Mouse (Mus musculus) embryonic facial prominence, embryonic 11.5 days (tissue): ENCODE measurements around the gene Zzef1. TPM values are rescaled to one million over a fixed set of nuclear protein-coding genes. Genes with fewer than 3 reads are reported as not detected.

Source experiments
- ATAC-seq: fragments of 200-750 bp; cut with Nextera tagmentation; replicated peaks from 2 replicates; pipeline ENCODE4 v1.8.0; 2017; ENCODE audit warnings: low read depth; ENCODE audit not compliant: insufficient number of reproducible peaks, low FRiP score, low TSS enrichment
- DNase-seq: peaks from one replicate; pipeline ENCODE4 v3.0.0-alpha.2; 2015; ENCODE audit warnings: low spot score
- H3K27ac ChIP-seq: fragments of 300-500 bp; sonication (generic); replicated peaks from 2 replicates; pipeline ENCODE4 v1.5.1; 2014; ENCODE audit warnings: mild to moderate bottlenecking, low read depth, low read length, control low read depth
- H3K27me3 ChIP-seq: fragments of 300-500 bp; sonication (generic); 2 replicates; pipeline ENCODE4 v1.6.1; 2014; ENCODE audit warnings: mild to moderate bottlenecking, low read length, moderate library complexity, mixed read lengths; ENCODE audit not compliant: control insufficient read depth, insufficient read depth
- H3K36me3 ChIP-seq: fragments of 300-500 bp; sonication (generic); replicated peaks from 2 replicates; pipeline ENCODE4 v1.6.1; 2014; ENCODE audit warnings: low read depth, mild to moderate bottlenecking, low read length, moderate library complexity, mixed read lengths; ENCODE audit not compliant: control insufficient read depth, insufficient read depth
- H3K4me1 ChIP-seq: fragments of 300-500 bp; sonication (generic); 2 replicates; pipeline ENCODE4 v1.6.1; 2014; ENCODE audit warnings: low read length, mixed read lengths; ENCODE audit not compliant: control insufficient read depth, insufficient read depth
- H3K4me2 ChIP-seq: fragments of 300-500 bp; sonication (generic); 2 replicates; pipeline ENCODE4 v1.6.1; 2014; ENCODE audit warnings: low read depth, mild to moderate bottlenecking, control low read depth, low read length, moderate library complexity
- H3K4me3 ChIP-seq: fragments of 300-500 bp; sonication (generic); 2 replicates; pipeline ENCODE4 v1.5.1; 2014; ENCODE audit warnings: low read depth, low read length, control low read depth
- H3K9ac ChIP-seq: fragments of 300-500 bp; sonication (generic); replicated peaks from 2 replicates; pipeline ENCODE4 v1.6.1; 2014; ENCODE audit warnings: mild to moderate bottlenecking, control low read depth, low read length
- H3K9me3 ChIP-seq: fragments of 300-500 bp; sonication (generic); replicated peaks from 2 replicates; pipeline ENCODE4 v1.6.1; 2016; ENCODE audit warnings: mild to moderate bottlenecking, low read length, inconsistent platforms, mixed read lengths; ENCODE audit not compliant: control insufficient read depth
- WGBS: fragments of 180-500 bp; shearing (Covaris S2); extraction: QIAGEN DNeasy Blood & Tissue Kit; methylation state at CpG from one replicate; pipeline ENCODE4 v1.1.7; 2014; 5-methylcytosine and 5-hydroxymethylcytosine counted together
- microRNA-seq: library from miRNA; unstranded; fragments of <30 nt; microRNA quantifications from one replicate; pipeline ENCODE4, GENCODE M21; 2016; ENCODE audit warnings: borderline number of aligned reads
- polyA plus RNA-seq: library from polyadenylated mRNA; unstranded; fragments of >200 nt; fragmentation: Nextera tagmentation; extraction: Ambion mirVana; gene quantifications from 2 replicates; pipeline ENCODE4 v1.2.1, GENCODE M21; 2014

The Zzef1 gene
- polyA plus RNA-seq, 1 experiment from 2014 or later, result 5.9 TPM

- 78% methylated on average over 2 of the region's 2 CpGs for WGBS
- H3K9me3 ChIP-seq, result no peaks in the 10 kb centered on the region
- H3K4me3 ChIP-seq, result no peak overlapping the region
- no peak overlapping the region for H3K9ac ChIP-seq
- no peak for DNase-seq
- peaks cover 31% of the 10 kb centered on the region for H3K27me3 ChIP-seq
- no peak for ATAC-seq
- no peaks in the 10 kb centered on the region for H3K36me3 ChIP-seq
- H3K4me1 ChIP-seq, result peaks cover 2% of the 10 kb centered on the region; the same call in 1 of the 2 replicates
- H3K4me2 ChIP-seq, result no peak overlapping the region
- no peak overlapping the region for H3K27ac ChIP-seq
Observed at GRCm38 (mm10) chr11:72962378-72962777, 166.4 kb downstream of the Zzef1 start.

GRCm38 (mm10) chr11:72963058-72963788, 167.2 kb downstream of the Zzef1 start:
- ATAC-seq (no peak), DNase-seq (no peak)
- Histone ChIP-seq H3K27me3 (peaks cover 31% of the 10 kb centered on the region), H3K4me2 (no peak overlapping the region), H3K4me1 (peaks cover 2% of the 10 kb centered on the region; the same call in 1 of the 2 replicates), H3K4me3 (no peak overlapping the region), H3K9ac (no peak overlapping the region), H3K9me3 (no peaks in the 10 kb centered on the region), H3K36me3 (no peaks in the 10 kb centered on the region), H3K27ac (no peak overlapping the region)
- WGBS, result 41% methylated on average over 7 of the region's 7 CpGs

- peaks cover 31% of the 10 kb centered on the region for H3K27me3 ChIP-seq
- 52% methylated on average over 3 of the region's 3 CpGs for WGBS
- H3K36me3 ChIP-seq, result no peaks in the 10 kb centered on the region
- H3K4me1 ChIP-seq, result peaks cover 2% of the 10 kb centered on the region; the same call in 1 of the 2 replicates
- no peak overlapping the region for H3K4me3 ChIP-seq
- no peak overlapping the region for H3K4me2 ChIP-seq
- no peak for DNase-seq
- no peaks in the 10 kb centered on the region for H3K9me3 ChIP-seq
- no peak for ATAC-seq
- H3K27ac ChIP-seq, result no peak overlapping the region
- H3K9ac ChIP-seq, result no peak overlapping the region
Observed at GRCm38 (mm10) chr11:72963789-72964294, 167.8 kb downstream of the Zzef1 start.

- Histone ChIP-seq H3K9me3 (no peaks in the 10 kb centered on the region), H3K27ac (no peak overlapping the region), H3K36me3 (no peaks in the 10 kb centered on the region), H3K4me1 (no peaks in the 10 kb centered on the region), H3K4me3 (no peak overlapping the region), H3K4me2 (no peak overlapping the region), H3K27me3 (no peaks in the 10 kb centered on the region), H3K9ac (no peak overlapping the region)
- ATAC-seq (no peak), DNase-seq (no peak)
- 80% methylated on average over 13 of the region's 13 CpGs for WGBS
Observed at GRCm38 (mm10) chr11:72974995-72975503, 179.0 kb downstream of the Zzef1 start.

Small RNAs within 50 kb of the gene (microRNA-seq; reads per million reads assigned to microRNA genes)
- gene Gm44467, result not detected

Other genes starting within 250 kb of the Zzef1 start
- gene Spns3, start 245.7 kb upstream of the Zzef1 start, polyA plus RNA-seq, result not detected in 2 replicates
- 114 and 129 TPM in 2 replicates for gene Ube2g1, start 188.9 kb upstream of the Zzef1 start, polyA plus RNA-seq
- 30.3 and 30.5 TPM in 2 replicates for gene Ankfy1, start 106.2 kb upstream of the Zzef1 start, polyA plus RNA-seq
- gene Cyb5d2, start 84 bp upstream of the Zzef1 start, polyA plus RNA-seq, result 3.0 and 3.4 TPM in 2 replicates
- gene Atp2a3, start 164.9 kb downstream of the Zzef1 start, polyA plus RNA-seq, result 0.74 and 1.4 TPM in 2 replicates
- 1.2 and 1.3 TPM in 2 replicates for gene P2rx1, start 202.9 kb downstream of the Zzef1 start, polyA plus RNA-seq
- 3.4 and 4.2 TPM in 2 replicates for gene Camkk1, start 222.8 kb downstream of the Zzef1 start, polyA plus RNA-seq